Mouse (Mus musculus) layer of hippocampus, adult 9-10 months (tissue): ENCODE data around the gene Gm49353.
A peak's percentile ranks its signal among the peaks of the same experiment; 100 is the strongest.

Experiments used
- DNase-seq: peaks from one replicate; pipeline ENCODE4 v3.0.0; 2022; ENCODE audit warnings: low spot score

The Gm49353 gene

DNA sequence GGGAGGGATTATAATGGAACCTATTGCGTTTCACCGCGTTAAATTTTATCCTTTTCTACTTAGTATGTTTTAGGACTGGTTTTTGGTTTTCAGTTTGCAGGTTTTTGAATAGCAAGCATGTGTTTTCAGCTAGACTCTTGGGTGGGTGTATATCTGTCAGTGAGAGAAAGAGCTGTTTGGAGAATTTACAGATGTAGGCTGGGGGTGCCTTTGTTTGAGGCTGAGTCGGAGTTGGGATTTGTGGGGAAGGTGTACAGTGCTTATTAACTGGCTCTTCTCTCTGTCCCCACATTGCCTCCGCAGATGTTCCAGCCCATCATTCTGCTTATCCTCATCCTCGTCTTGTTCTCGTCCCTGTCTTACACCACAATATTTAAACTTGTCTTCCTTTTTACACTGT lies at the start of gene Gm49353:
Gene Gm49353 (plus strand): TSS at position 313 of the 400 bp plus-strand sequence.
- no peak for DNase-seq

DNA sequence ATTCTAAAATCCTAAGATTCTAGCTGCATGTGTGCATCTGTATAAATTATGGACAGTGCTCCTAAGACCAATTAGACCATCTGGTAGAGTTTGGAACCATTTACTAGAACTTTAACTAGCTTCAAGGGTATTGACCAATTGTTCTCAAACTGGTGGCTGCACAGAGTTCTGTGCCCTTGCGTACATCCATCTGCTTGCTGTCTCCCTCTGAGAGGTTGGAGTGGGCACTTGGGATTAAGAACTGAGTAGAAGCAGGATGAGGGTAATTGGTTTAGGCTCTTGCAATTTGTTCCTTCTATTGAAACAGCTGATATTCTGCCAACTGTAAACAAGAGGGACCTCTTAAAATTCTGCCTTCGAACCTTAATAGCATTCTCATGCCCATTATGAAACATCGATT lies 43.5 kb upstream of the Gm49353 start:
- no peak for DNase-seq

DNA sequence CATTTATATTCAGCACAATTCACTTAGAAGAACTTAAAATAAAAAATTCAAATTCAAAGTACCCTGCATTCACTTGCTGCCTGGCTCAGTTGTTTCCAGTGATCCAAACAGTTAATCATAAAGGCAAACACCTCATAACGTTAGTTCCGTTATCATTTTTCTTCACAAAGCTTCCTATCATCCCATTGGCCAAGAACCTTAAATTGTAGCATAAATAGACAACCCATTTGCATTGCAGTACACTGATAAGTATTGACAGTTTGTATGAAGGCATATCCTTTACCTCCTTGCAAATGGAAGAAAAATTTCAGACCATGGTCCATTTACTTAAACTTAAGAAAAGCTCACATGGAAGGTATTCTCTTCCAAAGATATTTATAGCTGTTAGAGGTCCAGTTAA lies 37.1 kb upstream of the Gm49353 start:
- no peak for DNase-seq

DNA sequence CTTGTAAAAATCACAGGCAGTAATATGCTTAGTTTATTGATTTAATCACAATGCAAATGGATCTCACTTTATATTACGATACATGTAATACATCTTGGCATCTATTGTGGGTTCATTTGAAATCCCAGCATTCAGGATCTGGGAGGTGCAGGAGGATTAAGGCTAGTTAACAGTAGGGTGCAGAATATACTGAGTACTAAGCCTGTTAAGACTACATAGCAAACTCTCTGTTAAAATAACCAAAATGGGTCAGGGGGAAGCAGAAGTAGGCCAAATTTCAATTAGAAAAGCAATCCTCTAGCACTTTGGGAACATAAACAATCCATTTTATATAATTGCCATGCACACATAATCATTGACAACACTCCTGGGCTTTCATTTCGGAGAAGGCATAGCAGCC lies 25.0 kb upstream of the Gm49353 start:
- DNase-seq, result no peak

DNA sequence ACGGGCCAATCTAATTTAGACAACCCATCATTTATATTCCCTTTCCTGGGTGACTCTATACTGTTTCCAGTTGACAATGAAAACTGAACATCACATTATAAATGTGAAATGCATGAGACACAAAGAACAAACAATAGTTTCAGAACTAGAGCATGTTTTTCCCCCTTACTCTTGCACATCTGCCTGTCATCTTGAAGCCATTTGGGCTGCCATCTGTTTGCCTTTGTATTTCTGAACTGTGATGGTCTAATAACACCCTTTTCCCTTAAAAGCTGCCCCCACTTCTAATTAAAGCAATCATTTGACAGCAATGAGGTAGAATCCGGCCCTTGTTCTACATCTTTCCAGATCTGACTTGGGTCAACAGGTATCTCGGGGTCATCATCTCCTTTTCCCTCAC lies 23.1 kb upstream of the Gm49353 start:
- peak; percentile 32 for DNase-seq

DNA sequence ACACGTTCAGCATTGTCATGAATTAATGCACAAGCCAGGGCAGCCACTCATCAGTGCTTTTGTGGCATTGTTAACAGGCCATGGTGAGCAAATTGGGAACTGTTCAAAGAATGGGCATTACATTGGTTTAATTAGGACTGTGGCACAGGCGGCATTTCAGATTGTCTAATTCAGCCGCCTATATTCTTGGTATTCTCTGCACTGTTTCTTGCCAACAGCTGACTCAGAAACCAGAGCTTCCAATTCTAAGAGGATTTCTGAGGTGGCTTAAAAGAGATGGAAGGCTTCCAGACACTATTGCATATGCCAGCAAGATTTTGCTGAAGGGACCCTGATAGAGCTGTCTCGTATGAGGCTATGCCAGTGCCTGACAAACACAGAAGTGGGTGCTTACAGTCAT lies 21.9 kb upstream of the Gm49353 start:
- no peak for DNase-seq

DNA sequence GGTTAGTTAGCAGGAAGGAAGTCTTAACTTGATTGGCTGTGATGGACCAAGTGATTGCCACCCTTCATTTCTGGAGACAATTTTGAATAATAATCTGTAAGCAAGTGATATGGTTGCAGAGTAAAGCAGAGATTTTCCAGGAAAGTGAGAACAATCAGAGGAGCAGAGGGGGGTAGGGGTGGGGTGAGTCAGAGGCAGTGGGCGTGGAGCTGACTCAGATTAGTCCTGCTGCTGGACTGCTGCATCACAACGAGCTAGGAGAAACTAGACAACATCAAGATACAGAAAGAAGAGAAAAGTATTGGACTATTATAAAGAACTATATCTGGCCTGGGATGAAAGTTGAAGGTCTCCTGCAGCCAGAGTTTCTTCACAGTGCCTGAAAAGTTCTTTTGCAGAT lies 20.8 kb upstream of the Gm49353 start:
- no peak for DNase-seq

DNA sequence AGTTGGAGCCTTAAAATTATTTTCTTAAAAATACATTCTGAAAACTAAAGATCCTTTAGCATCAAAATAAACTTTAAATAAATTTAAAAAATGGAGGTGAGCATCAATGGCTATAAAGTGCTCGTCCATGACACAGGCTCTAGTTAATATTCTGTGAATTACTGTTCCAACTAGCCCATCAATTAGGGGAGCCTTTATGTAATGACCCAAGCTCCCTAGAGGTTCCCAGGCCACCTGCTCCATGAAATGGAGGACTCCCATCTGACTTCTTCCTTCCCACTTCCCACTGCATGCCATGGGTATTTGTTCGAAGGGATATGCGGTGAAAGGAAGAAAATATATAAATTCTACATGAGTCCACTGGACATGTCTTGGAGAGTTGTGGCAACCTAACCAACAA lies 18.5 kb upstream of the Gm49353 start:
- DNase-seq, result no peak

DNA sequence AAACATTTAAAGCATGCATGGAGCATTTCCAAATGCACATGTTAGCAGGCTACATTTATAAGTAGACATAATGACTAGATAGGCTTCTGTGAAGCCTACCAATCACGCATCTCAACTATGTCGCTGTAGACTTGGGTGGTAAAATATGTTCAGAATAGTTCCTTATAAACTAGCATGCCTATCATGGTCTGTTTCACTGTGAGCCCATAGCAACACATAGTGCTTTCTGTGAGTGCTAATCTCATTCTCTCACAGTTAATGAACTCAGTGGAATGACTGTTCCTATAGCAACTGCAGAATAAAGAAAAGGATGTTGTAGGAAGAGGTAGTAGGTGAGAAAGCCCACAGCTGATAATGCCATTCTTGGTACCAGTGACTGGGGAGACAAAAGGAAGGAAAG lies 17.7 kb upstream of the Gm49353 start:
- no peak for DNase-seq

DNA sequence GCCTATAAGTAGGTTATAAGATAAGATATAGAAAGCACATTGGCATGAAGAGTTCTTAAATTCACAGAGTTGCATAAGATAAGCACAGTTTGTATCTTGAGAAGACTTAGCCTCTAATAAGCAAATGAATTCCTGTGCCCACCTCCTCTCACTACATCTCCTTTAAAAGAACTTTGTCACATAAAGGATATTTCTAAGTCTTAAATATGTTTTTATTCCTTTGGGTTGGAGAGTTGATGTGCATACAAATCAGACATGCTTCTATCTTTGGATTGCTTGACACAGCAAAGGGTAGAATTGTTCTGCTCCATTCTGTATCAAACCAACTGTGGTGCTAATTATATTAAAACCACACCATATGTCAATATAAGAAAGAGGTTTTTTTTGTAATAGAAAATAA lies 5.0 kb upstream of the Gm49353 start:
- no peak for DNase-seq

DNA sequence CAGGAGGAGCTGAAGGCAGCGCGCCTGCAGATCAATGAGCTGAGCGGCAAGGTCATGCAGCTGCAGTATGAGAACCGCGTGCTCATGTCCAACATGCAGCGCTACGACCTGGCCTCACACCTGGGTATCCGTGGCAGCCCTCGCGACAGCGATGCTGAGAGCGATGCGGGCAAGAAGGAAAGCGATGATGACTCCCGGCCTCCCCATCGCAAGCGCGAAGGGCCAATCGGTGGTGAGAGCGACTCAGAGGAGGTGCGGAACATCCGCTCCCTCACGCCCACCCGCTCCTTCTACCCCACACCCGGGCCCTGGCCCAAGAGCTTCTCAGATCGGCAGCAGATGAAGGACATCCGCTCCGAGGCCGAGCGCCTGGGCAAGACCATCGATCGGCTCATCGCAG lies 1.9 kb upstream of the Gm49353 start:
- no peak for DNase-seq

DNA sequence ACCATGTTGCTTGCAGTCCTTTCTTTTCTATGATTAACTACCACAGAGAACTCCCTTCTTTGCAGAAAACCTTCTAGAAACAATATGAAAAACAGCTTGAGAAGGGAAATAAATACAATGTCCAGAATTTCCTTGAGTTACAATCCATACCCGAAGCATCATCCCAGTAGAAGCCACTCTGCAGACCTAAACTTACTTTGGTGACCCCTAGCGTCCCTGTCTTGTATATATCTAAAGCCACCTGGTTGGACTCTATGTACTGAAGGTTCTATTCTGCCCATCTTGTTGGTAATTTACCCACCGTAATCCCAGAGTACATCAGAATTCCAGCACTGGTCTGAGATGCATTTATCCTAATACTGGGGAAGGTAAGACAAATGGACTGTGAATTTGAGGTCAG lies 1.1 kb downstream of the Gm49353 start:
- DNase-seq, result no peak

DNA sequence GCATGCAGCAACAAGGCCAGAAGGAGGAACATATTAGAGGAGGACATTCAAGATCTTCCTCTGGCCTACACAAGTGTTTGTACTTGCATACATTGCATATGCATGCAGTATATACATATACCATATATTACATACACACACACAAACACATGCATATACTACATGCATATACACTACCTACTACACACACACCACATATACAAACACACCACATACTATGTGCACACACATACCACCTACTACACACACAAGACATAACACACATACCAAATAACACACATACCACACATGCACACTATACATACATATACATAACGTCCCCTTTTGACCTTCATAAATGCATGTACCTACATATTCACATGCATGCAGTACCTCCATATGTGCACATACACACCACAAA lies 1.9 kb downstream of the Gm49353 start:
- no peak for DNase-seq

DNA sequence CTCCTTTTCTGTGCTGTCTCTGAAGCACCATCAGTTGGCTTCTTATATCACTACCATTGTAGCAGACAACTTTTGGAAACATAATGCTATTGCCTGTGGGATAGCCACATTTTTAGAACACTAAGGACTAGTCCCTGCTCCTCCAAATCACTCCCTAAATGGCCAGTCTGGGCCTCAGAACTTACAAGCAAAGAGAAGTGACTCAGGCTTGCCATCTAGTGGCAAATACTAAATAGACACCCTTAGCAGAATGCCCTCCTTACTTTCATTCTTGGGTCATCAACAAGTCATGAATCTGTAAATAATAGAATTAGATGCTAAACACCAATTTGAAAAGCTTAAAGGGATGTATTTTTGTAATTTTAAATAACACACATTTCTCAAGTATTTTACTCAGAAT lies 8.0 kb downstream of the Gm49353 start:
- DNase-seq, result peak; percentile 63

DNA sequence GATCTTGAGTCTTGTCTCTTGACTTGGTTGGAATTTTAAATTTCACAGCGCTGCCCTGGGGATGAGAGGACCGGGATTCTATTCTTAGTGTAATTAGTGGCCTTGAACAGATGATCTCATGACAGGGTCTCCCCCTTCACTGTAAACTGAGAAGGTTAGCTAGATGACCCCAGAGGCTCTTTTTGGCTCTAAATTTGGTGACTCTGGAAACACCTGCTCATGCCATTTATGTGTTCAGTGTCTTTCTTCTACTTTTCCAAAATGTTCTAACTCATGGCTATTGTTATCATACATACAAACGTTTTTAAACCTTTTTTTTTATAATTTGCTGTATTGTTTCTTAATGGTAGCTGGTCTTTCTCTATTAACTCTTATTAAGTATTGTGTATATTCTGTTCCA lies 10.0 kb downstream of the Gm49353 start:
- no peak for DNase-seq

DNA sequence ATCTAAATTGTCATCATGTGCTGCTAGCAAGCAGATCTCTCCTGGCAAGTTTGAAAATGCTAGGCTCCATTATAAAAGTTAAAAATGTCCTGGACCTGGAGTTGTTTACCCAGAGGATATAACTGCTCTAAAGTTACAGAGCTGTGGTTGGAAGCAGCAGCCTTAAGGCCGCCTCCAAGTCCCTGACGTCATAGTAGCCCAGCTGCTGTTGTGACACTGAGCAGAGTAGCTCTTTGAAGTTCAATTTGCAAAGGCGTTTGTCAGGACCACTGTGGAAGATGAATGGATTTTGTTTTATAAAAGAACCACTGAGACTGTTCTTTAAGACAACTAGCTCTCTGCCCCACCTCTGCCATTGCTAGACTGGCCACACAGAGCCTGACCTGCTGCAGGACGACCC lies 12.7 kb downstream of the Gm49353 start, which contains the start of gene 9330159F19Rik:
Gene 9330159F19Rik (plus strand): TSS at position 154 of the 400 bp plus-strand sequence.
- no peak for DNase-seq

DNA sequence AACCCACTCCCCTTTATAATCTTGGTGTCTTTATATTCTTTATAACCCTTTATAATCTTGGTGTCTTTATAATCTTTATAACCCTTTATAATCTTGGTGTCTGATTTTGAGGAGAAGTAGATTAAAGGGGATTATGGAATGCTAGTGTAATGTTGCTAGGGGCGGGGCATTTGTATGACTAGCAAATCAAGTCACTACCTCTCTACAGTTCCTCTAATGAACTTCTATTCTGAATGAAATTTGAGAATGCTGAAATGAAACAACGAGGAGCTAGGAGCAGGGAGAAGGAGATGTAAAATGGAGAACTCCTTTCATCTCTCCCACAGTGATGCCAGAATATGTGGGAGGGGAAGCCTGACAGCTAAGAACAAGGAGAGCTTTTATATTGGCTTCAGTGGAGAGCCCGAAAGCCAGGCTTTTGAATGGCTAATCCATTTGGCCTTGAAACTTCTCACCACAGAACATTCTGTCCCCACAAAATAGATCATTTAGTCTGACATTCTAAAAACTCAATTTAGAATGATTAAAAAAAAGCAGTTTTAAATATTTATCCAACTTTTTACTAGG lies 14.9 kb downstream of the Gm49353 start:
- DNase-seq, result no peak

DNA sequence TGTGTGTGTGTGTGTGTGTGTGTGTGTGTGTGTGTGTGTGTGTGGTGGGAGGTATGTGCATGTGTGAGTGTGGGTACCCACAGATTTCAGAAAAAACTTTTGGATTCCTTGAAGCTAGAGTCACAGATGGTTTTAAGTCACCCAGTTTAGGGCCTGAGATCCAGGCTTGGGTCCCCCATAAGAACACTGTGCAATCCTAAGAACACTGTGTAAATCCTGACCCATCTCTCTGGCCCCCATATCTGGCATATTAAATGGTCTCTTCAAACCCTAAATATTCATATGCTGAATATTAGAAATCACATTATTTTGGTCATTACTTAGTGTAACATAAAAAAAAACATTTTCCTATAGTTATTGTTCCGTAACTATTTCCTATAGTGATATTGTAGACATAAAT lies 18.2 kb downstream of the Gm49353 start:
- DNase-seq, result no peak

DNA sequence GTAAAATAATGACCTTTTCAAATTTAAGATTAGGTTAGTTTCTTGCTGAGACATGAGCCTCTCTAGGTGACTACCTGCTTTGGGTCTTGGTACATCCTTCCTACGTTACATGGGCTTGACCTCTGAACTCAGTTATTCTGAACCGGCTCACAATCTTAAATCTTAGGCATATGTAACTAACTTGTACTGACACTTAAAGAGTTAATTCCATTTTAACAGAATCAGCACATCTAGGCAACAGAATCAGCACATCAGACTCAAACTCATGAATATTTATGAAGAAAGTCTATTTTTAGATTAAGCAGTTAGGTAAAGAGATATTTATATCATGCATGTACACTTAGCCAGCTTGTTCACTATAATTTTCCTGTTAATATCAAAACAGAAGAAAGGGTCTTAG lies 18.7 kb downstream of the Gm49353 start:
- DNase-seq, result no peak

DNA sequence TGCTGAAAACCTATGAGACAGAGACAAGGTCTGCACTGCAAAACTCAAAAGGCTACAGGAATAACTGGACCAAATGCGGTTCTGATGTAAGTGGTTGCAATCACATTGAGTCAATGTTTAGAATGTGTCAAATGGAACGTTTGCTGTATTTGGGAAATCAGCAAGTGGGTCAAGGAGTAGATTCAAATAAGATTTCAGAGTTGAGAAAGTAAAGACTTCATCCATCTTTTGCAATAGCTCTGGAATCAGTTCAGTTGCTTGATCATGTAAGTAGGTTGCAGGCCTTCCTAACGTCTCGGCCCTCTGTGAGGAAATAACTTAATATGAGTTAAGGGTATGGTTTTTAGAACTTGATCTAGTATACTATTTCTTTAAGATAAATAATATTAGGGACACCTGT lies 26.6 kb downstream of the Gm49353 start:
- DNase-seq, result no peak

DNA sequence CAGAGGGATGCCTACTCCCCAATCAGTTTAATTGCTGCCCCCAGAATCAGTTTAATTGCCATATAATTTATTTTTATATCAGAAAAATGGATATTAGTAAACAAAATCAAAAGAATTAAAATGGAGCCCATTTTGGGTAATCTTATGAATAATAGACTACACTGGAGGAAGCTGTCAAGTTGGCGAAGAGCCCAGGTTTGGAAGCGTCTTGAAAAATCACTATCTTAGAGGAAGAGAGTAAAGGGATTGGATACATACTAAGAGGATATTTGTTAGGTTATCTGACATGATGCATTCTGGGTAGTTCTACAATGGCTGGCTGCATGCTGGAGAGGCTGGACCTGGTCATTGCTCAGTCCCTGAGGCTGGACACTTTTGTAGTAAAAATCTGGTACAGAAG lies 32.5 kb downstream of the Gm49353 start:
- DNase-seq, result no peak
